Mouse (Mus musculus): ENCODE data around the gene Mkrn1. TPM values are rescaled to one million over a fixed set of nuclear protein-coding genes. Genes with fewer than 3 reads are reported as not detected.
A peak's percentile ranks its signal among the peaks of the same experiment; 100 is the strongest.
"Not testable (repeated sequence)": the region's sequence is repeated elsewhere in the genome, so short reads cannot be mapped to it uniquely, and the experiment has no call there.

The Mkrn1 gene
- polyA plus RNA-seq, 1 experiment from 2014 or later = 59.8 TPM

DNA sequence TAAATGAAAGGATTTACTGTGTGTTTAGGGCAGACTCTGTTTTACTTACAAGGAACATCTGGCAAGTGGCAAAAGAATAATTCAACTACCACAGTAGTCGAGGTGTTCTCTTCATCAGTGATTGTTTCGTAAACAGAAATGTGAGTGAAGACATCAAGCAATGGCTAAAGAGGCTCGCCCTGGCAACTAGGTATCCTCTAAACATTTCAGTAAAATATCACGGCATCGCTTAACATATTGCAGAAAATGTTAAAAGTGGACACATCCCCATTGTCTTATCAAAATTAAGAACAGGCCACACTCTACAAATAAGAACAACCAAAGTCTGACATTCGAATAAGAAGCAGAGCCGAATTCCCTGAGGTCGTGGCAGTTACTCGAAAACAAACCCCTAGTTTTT, 43.5 kb downstream of the Mkrn1 start:
- peaks cover 14% of the 10 kb centered on the region; the same call in 1 of the 2 replicates for H3K27me3 ChIP-seq
- peak overlapping the region; percentile 97 for H3K4me3 ChIP-seq
- H3K9ac ChIP-seq = peak overlapping the region; percentile 80
- ATAC-seq (ENCODE audit: insufficient number of reproducible peaks, low FRiP score, low TSS enrichment, low read depth) = no peak
- no peak overlapping the region for H3K27ac ChIP-seq
- 15% methylated on average over 9 of the region's 9 CpGs for WGBS
- H3K36me3 ChIP-seq = peaks cover 13% of the 10 kb centered on the region
- peak overlapping the region; percentile 63 for H3K4me2 ChIP-seq
- H3K9me3 ChIP-seq = no peaks in the 10 kb centered on the region
- peaks cover 31% of the 10 kb centered on the region for H3K4me1 ChIP-seq

GRCm38 (mm10) chr6:39373301-39373955, 46.8 kb downstream of the Mkrn1 start:
- ATAC-seq (ENCODE audit: insufficient number of reproducible peaks, low FRiP score, low TSS enrichment, low read depth) = no peak
- Histone ChIP-seq H3K36me3 (peaks cover 13% of the 10 kb centered on the region), H3K4me1 (peaks cover 26% of the 10 kb centered on the region), H3K9me3 (no peaks in the 10 kb centered on the region), H3K27ac (no peak overlapping the region; the same call in 1 of the 2 replicates), H3K9ac (no peak overlapping the region), H3K27me3 (no peaks in the 10 kb centered on the region), H3K4me3 (no peak overlapping the region), H3K4me2 (no peak overlapping the region)
- WGBS = 56% methylated on average over 4 of the region's 4 CpGs

DNA sequence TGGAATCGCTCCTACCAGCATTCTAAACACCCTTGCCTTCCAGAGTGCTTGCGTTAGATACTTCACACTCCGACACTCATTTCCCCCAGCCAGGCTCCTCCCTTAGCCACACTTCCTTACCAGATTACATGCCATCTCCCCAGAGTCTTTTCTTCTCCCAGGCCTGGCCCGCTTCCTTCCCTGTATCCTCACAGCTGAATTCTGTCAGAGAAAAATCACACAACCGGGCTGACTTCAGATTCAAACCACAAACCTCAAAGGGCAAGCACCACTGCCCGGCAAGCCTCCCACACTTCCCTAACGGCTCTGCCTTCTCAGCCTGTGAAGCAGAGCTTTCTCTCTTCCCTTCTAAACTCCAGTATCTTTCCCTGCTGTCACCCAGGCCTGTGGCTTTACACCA, 47.5 kb downstream of the Mkrn1 start:
- ATAC-seq (ENCODE audit: insufficient number of reproducible peaks, low FRiP score, low TSS enrichment, low read depth) = no peak
- WGBS = 43% methylated on average over 7 of the region's 7 CpGs
- Histone ChIP-seq H3K9me3 (no peaks in the 10 kb centered on the region), H3K4me3 (no peak overlapping the region), H3K9ac (no peak overlapping the region), H3K4me2 (no peak overlapping the region), H3K27me3 (no peaks in the 10 kb centered on the region), H3K27ac (0 out of 2 replicates have a peak overlapping the region, but pooled peaks have one; percentile 35), H3K36me3 (peaks cover 14% of the 10 kb centered on the region), H3K4me1 (peaks cover 24% of the 10 kb centered on the region)

GRCm38 (mm10) chr6:39372042-39372441, 48.2 kb downstream of the Mkrn1 start:
- Histone ChIP-seq H3K27ac (no peak overlapping the region), H3K4me2 (no peak overlapping the region), H3K36me3 (peaks cover 15% of the 10 kb centered on the region), H3K4me3 (no peak overlapping the region), H3K9ac (no peak overlapping the region), H3K4me1 (peaks cover 22% of the 10 kb centered on the region), H3K9me3 (no peaks in the 10 kb centered on the region), H3K27me3 (no peaks in the 10 kb centered on the region)
- ATAC-seq (ENCODE audit: insufficient number of reproducible peaks, low FRiP score, low TSS enrichment, low read depth) = no peak

GRCm38 (mm10) chr6:39369631-39370030, 50.6 kb downstream of the Mkrn1 start:
- no peak for ATAC-seq (ENCODE audit: insufficient number of reproducible peaks, low FRiP score, low TSS enrichment, low read depth)
- no peaks in the 10 kb centered on the region for H3K9me3 ChIP-seq
- 41% methylated on average over 3 of the region's 3 CpGs for WGBS
- peaks cover 15% of the 10 kb centered on the region for H3K4me1 ChIP-seq
- no peak overlapping the region for H3K27ac ChIP-seq
- peaks cover 23% of the 10 kb centered on the region for H3K36me3 ChIP-seq
- no peaks in the 10 kb centered on the region for H3K27me3 ChIP-seq
- H3K4me2 ChIP-seq = no peak overlapping the region
- no peak overlapping the region for H3K9ac ChIP-seq
- no peak overlapping the region for H3K4me3 ChIP-seq

DNA sequence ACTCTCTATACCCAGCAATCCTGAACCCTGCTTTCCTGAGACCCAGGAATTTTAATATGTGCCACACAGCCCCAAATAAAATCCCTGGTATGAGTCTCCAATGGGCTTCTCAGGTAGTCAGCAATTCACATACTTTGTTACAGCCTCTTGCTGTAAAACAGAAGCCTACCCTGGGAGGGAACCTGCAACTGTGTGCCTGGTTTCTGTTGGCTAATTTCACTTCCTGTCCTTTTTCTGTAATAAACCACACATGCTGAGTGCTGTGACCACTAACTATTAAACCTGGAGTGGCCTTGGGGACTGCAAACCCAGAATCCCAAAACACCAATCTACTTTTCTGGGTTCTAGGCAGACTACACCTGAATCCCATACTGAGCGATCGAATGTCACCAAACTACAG, 57.6 kb downstream of the Mkrn1 start:
- no peak for ATAC-seq (ENCODE audit: insufficient number of reproducible peaks, low FRiP score, low TSS enrichment, low read depth)
- 82% methylated on average over 2 of the region's 2 CpGs for WGBS
- Histone ChIP-seq H3K36me3 (peaks cover 40% of the 10 kb centered on the region), H3K4me3 (no peak overlapping the region), H3K9ac (no peak overlapping the region), H3K27me3 (no peaks in the 10 kb centered on the region), H3K27ac (no peak overlapping the region), H3K4me1 (no peaks in the 10 kb centered on the region), H3K9me3 (no peaks in the 10 kb centered on the region), H3K4me2 (no peak overlapping the region)

GRCm38 (mm10) chr6:39359207-39359606, 61.1 kb downstream of the Mkrn1 start:
- not testable (repeated sequence) for H3K4me2 ChIP-seq; H3K27ac ChIP-seq; ATAC-seq (ENCODE audit: insufficient number of reproducible peaks, low FRiP score, low TSS enrichment, low read depth); H3K4me1 ChIP-seq; H3K4me3 ChIP-seq; H3K27me3 ChIP-seq; H3K9me3 ChIP-seq; H3K9ac ChIP-seq
- WGBS = 92% methylated on average over 9 of the region's 9 CpGs
- peaks cover 57% of the 10 kb centered on the region for H3K36me3 ChIP-seq

DNA sequence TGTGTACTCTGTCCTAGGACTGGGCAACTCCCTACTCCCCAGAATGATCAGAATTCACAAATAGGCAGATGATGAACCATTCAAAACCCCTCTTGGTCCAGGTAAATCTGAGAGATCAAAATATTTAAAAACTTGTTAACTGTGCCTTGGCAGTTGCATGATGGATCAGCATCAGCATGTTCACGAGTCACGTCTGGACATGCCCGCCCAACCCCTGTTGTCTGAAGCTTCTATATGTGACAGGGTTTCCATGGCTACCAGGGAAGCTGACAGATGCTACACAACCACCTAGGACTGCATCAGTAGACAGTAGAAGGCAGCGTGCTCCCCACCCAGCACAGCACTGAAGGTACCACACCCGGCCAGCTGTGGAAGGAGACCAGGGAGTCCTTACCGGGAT, 71.3 kb downstream of the Mkrn1 start:
- no peak overlapping the region for H3K4me2 ChIP-seq
- H3K9me3 ChIP-seq = no peaks in the 10 kb centered on the region
- H3K9ac ChIP-seq = no peak overlapping the region
- 67% methylated on average over 6 of the region's 6 CpGs for WGBS
- peaks cover 9% of the 10 kb centered on the region; the same call in 1 of the 2 replicates for H3K4me1 ChIP-seq
- no peaks in the 10 kb centered on the region for H3K27me3 ChIP-seq
- no peak overlapping the region for H3K4me3 ChIP-seq
- no peak overlapping the region for H3K27ac ChIP-seq
- peaks cover 78% of the 10 kb centered on the region for H3K36me3 ChIP-seq
- ATAC-seq (ENCODE audit: insufficient number of reproducible peaks, low FRiP score, low TSS enrichment, low read depth) = no peak

DNA sequence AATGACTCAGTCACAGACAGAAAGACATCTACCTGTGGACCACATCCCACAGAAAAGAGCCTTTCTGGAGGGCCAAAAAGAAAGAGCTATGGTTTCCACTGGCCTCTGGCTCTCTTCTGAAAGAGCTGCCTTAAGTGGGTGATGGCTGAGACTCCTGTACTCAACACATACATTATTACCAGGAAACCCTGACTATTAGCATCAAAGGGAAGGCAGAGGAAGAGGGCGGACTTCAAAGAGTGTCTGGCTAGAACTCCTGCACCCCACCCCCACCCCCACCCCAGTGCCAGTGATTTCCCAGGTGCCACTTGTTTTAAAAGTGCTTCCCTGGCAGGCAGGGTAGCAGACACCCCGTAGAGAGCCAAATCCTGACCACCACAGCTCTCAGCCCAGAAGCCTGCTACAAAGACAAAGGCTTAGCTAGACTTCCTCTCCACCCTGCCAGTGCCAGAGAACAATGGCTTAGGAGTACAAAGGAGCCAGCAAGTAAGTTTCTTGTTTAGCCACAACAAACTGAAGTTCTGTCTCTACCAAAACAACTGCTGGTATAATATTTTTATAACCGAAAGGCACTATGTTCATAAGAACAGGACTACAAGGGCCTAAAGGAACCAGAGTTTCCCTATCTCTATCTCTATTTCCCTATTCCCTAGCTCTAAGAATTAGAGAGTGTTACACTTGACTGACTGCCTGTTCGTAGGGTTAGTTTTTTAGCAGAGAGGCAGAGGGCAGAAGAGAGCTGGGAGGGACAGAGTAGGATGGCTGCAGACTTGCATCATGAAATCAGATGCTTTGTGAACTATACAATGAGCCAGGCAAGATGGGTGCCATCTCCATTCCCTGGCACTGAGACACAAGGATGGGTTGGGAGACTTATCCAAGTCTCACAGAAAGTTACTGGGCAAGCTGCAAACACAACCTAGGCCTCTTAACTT, 72.1 kb downstream of the Mkrn1 start:
- H3K9me3 ChIP-seq = no peaks in the 10 kb centered on the region
- no peak overlapping the region for H3K9ac ChIP-seq
- peaks cover 76% of the 10 kb centered on the region for H3K36me3 ChIP-seq
- 39% methylated on average over 4 of the region's 4 CpGs for WGBS
- peaks cover 9% of the 10 kb centered on the region; the same call in 1 of the 2 replicates for H3K4me1 ChIP-seq
- no peak overlapping the region for H3K4me2 ChIP-seq
- H3K4me3 ChIP-seq = no peak overlapping the region
- H3K27ac ChIP-seq = no peak overlapping the region
- ATAC-seq (ENCODE audit: insufficient number of reproducible peaks, low FRiP score, low TSS enrichment, low read depth) = no peak
- H3K27me3 ChIP-seq = no peaks in the 10 kb centered on the region

Other genes starting within 250 kb of the Mkrn1 start
- gene Kdm7a, start 213.7 kb downstream of the Mkrn1 start, polyA plus RNA-seq (2015; fragmentation: Nextera tagmentation; extraction: Ambion mirVana) = 6.1 and 7.1 TPM in 2 replicates
- gene Slc37a3, start 42.8 kb downstream of the Mkrn1 start, polyA plus RNA-seq (2015; fragmentation: Nextera tagmentation; extraction: Ambion mirVana) = 59.1 and 64.5 TPM in 2 replicates
- gene Rab19, start 39.3 kb downstream of the Mkrn1 start, polyA plus RNA-seq (2015; fragmentation: Nextera tagmentation; extraction: Ambion mirVana) = 1.3 and 1.4 TPM in 2 replicates
- gene Dennd2a, start 137.4 kb upstream of the Mkrn1 start, polyA plus RNA-seq (2015; fragmentation: Nextera tagmentation; extraction: Ambion mirVana) = 16.6 and 21.7 TPM in 2 replicates
- 36.6 and 48.3 TPM in 2 replicates for gene Adck2, start 153.4 kb upstream of the Mkrn1 start, polyA plus RNA-seq (2015; fragmentation: Nextera tagmentation; extraction: Ambion mirVana)
- 1.6 and 3.1 TPM in 2 replicates for gene Gm42420, start 165.3 kb upstream of the Mkrn1 start, polyA plus RNA-seq (2015; fragmentation: Nextera tagmentation; extraction: Ambion mirVana)
- 272 and 308 TPM in 2 replicates for gene Ndufb2, start 172.1 kb upstream of the Mkrn1 start, polyA plus RNA-seq (2015; fragmentation: Nextera tagmentation; extraction: Ambion mirVana)

All from limb, embryonic 15.5 days (tissue).